Mouse (Mus musculus) embryonic facial prominence, embryonic 10.5 days (tissue): Measurements from ENCODE around the gene Scgb1b29. TPM values are rescaled to one million over a fixed set of nuclear protein-coding genes. Genes with fewer than 3 reads are reported as not detected.
"Not testable (repeated sequence)": the region's sequence is repeated elsewhere in the genome, so short reads cannot be mapped to it uniquely, and the experiment has no call there.

Source experiments
- DNase-seq: peaks from one replicate; pipeline ENCODE4 v3.0.0-alpha.2; 2017; ENCODE audit warnings: low spot score
- H3K27ac ChIP-seq: fragments of 300-500 bp; sonication (generic); replicated peaks from 2 replicates; pipeline ENCODE4 v1.5.1; 2016; ENCODE audit warnings: mild to moderate bottlenecking
- H3K27me3 ChIP-seq: fragments of 300-500 bp; sonication (generic); replicated peaks from 2 replicates; pipeline ENCODE4 v1.6.1; 2016; ENCODE audit warnings: low read depth, mild to moderate bottlenecking; ENCODE audit not compliant: poor library complexity, severe bottlenecking
- H3K36me3 ChIP-seq: fragments of 300-500 bp; sonication (generic); replicated peaks from 2 replicates; pipeline ENCODE4 v1.6.1; 2016; ENCODE audit warnings: mild to moderate bottlenecking, moderate library complexity
- H3K4me1 ChIP-seq: fragments of 300-500 bp; sonication (generic); 2 replicates; pipeline ENCODE4 v1.6.1; 2016
- H3K4me3 ChIP-seq: fragments of 300-500 bp; sonication (generic); 2 replicates; pipeline ENCODE4 v1.5.1; 2016; ENCODE audit warnings: mild to moderate bottlenecking, moderate library complexity
- H3K9me3 ChIP-seq: fragments of 300-500 bp; sonication (generic); 2 replicates; pipeline ENCODE4 v1.6.1; 2016; ENCODE audit warnings: mild to moderate bottlenecking
- WGBS: fragments of 180-500 bp; shearing (Covaris S2); methylation state at CpG from one replicate; pipeline ENCODE4 v1.1.7; 2016; 5-methylcytosine and 5-hydroxymethylcytosine counted together
- polyA plus RNA-seq: library from polyadenylated mRNA; unstranded; fragments of >200 nt; fragmentation: Nextera tagmentation; extraction: Ambion mirVana; gene quantifications from 2 replicates; pipeline ENCODE4 v1.2.1, GENCODE M21; 2016

The Scgb1b29 gene
- polyA plus RNA-seq = not detected in 2 replicates

DNA sequence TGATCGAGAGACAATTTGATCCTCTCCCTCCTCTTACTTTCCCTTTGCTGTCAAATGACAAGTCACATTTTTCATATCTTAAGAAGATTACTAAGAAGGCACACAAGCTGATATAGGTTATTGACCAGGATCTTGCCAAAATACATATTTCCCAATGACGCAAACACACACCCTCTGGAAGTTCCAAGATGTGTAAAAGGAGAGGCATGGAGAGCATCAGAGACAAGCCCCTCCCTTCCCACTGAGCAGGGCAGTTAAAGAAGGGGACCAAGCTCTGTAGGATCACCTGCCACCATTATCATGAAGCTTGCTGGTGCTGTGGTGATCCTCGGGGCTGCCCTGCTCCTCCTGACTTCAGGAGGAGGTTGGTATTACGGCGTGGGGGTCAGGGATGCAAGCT is at the start of gene Scgb1b29:
Gene Scgb1b29, plus strand, starts transcription at position 301 of the 400 bp plus-strand sequence.
- not testable (repeated sequence) for H3K9me3 ChIP-seq, H3K27me3 ChIP-seq, H3K4me3 ChIP-seq, H3K4me1 ChIP-seq, H3K27ac ChIP-seq, H3K36me3 ChIP-seq, DNase-seq
- WGBS = 83% methylated on average over 5 of the region's 5 CpGs

DNA sequence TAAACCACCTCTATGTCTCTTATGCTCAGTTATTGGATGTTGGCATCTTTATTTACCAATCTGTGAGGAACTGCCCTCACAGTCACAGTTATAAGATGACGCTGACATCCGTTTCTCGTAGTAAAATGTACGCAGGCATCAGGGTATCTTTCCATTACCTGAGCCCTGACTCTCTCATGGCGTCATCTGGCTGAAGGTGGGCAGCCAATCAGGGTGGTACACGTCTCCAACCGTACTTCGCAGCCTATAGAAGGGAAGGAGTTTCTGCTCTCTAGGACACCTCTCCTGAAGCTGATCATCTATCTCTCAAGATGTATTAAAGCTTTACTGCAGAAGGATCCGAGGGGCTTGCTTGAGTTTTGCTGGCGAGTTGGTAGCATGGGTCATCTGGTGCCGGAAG is 12.7 kb upstream of the Scgb1b29 start:
- H3K4me1 ChIP-seq, H3K4me3 ChIP-seq, H3K27me3 ChIP-seq, H3K27ac ChIP-seq, DNase-seq, H3K36me3 ChIP-seq: not testable (repeated sequence)
- 90% methylated on average over 11 of the region's 11 CpGs for WGBS
- peaks cover 11% of the 10 kb centered on the region; the same call in 1 of the 2 replicates for H3K9me3 ChIP-seq

Other genes starting within 250 kb of the Scgb1b29 start
- gene Scgb2b11, start 230.4 kb upstream of the Scgb1b29 start, polyA plus RNA-seq = not detected in 2 replicates
- not detected in 2 replicates for gene Scgb1b11, start 218.7 kb upstream of the Scgb1b29 start, polyA plus RNA-seq
- gene Scgb2b12, start 114.3 kb upstream of the Scgb1b29 start, polyA plus RNA-seq = not detected in 2 replicates
- not detected in 2 replicates for gene Scgb1b12, start 107.4 kb upstream of the Scgb1b29 start, polyA plus RNA-seq